Mouse (Mus musculus) forelimb bud, embryonic 11.5 days (tissue): ENCODE results near the gene Zbed3.

Experiments
- DNase-seq: peaks from one replicate; pipeline ENCODE4 v3.0.0-alpha.2; 2012; ENCODE audit warnings: low read depth, low spot score

Zbed3 gene

DNA sequence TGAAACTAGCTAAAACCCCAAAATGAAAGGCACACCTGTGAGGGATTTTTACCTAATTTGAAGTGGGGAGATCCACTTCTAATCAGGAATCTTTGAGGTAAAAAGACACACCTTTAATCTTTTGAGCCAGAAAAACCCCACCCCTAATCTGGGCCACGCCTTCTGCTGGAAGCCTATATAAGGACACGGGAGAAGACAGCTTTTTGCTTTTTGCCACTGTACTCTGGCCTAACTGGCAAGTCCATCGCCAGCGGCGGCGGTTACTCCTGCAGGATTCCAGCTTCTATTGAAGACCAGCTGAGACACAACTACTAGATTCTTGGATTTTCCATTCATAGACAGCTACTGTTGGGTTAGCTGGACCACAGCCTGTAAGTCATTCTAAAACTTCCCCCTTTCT is at the start of gene Zbed3:
TSS of gene Zbed3 (plus strand) at position 213 of the 400 bp plus-strand sequence.
- no peak for DNase-seq

DNA sequence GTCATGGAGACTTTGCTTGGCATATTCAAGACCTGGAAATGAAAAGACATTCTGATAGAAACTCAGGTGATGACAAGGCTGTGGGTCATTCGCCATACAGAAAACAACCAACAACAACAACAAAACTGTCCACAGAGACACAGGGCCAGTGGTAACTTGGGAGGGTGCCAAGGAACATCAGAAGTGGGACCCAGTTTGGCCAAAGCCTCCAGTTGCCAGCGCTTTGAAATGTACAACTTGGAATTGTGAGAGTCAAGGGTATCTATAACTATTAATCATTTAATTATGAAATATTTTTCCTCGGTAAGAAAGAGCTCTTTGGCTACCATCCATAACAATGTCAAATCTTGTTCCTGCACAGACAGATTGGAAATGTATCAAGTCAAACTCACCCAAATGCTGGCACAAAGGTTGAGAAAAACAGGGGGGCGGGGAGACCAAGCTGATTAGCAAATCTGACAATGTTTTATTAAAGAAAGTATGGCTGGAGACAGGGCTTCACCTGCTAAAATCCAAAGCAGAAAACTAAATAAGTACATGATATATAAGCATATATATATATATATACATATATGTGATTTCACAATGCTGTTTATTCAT is 44.9 kb upstream of the Zbed3 start:
- no peak for DNase-seq

DNA sequence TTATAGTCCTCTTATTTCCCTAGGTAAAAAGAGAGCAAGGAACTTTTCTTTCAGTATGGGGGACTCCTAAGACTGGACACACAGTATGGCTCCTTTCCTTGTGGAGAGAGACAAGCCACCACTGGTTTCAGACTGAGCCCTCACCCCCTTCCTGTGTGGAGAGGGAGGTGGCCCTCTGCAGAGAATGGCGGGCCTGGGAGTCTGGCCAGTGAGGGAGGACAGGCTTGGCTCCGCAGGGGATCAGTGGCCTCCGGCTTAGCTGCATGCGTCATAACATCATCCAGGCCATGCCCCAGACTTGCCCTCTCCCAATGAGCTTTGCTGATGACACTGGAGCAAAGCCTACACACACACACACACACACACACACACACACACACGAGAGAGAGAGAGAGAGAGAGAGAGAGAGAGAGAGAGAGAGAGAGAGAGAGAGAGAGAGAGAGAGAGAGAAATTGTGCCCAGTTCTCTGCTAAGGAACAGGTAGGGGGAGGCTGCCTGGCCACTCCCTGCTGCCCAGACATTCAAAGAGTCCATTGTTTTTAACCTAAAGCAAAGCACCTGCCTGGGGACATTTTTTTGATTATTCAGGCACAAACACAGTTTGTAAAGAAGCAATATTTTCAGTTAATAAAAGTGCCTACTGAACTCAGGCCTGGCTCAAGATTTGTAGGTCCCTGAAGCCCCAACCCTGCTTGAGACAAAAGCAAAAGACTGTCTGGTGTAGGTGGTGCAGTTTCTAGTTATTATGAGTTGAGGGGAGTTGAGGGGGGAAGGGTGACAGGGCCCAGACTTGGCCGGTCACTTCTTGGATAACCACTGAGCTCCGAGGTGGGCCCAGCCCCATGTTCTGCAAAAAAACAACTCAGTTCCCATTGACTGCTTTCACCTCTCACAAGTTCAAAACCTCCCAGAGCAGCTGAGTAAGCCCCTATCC is 41.4 kb upstream of the Zbed3 start:
- DNase-seq: peak; percentile 47

- DNase-seq: peak; percentile 75
These were observed 36.4 kb upstream of the Zbed3 start for GRCm38 (mm10) chr13:95286989-95287388.

DNA sequence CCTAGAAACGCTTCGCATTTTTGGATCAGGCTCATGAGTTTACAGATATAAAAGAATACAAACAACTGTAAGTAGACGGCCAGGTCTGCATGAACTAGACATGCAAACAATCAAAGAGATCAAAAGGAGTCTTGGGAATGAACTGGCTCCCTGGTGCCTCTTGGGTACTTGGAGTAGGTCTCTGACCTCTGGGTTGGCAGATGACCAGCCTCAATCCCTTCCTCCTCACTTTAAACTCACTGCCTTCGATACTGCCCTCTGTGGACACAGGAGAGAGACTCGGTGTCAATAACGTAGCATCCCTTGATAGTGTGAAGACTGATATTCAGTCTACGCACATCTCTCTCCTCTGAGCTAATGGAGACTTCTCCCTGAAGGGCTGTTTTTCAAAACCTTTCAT is 35.4 kb upstream of the Zbed3 start:
- DNase-seq: no peak

DNA sequence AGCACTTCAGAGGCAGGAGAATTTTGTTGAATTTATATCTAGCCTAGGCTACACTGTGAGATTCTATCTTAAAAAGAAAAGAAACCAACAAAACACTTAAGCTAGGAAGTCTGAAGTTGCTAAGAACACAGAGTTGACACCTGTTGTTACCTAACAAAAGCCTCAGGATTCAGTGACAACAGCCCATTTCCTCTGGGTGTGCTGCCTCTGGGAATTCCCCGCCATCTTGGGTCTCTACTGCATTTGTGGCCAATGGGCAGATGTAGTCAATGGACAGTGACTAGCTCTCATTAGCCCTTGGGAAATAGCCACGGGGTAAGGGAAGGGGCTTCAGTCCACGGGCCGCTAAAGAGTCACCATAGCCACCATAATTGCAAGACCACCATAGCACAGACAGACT is 31.4 kb upstream of the Zbed3 start:
- no peak for DNase-seq

GRCm38 (mm10) chr13:95299956-95300355 is 23.5 kb upstream of the Zbed3 start:
- DNase-seq: no peak

- DNase-seq: no peak
These were observed 16.8 kb upstream of the Zbed3 start for GRCm38 (mm10) chr13:95306596-95306995.

DNA sequence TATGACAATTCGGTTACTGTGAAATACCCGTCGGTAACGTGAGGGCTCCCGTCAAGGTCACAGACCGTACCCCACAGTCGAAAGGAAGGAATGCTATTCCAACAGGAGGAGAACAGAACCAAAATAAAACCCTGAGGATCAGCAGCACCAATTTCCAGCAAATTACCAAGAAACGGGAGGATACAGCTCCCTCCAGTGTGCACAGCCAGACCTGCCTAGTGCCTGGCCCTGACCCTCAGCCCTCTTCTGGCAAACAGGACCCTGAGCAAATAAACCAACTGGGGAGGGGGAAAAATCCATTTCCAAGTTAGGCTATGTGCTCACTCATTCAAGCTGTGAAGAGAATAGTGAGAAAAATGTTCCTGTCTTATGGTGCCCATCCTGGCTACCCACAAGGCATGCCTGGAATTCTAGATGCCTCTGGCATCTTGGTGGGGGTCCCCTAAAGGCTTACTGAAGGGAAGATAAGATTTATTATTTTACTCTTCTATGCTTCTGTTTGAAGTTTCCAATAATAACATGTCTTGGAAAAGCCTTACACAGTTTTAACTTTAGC is 16.2 kb upstream of the Zbed3 start:
- DNase-seq: no peak

DNA sequence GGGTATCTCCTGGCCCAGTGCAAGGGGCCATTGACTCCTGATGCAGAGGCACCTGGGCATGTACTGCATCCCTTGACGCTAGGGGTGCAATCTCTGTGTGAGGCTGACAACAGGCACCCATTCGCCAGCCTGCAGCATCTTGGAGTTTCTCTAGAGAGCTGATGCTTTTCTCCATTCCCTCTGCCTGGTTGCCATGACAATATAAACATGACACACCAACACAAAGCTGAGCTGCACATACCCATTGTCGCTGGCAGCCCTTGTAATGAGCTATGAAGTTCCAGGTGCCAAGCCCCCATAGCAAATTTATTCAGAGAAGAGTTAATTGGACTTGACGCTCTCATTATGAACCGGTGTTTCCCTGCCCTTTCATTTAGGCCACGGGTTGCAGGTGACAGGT is 11.4 kb upstream of the Zbed3 start:
- no peak for DNase-seq

- DNase-seq: no peak
These were observed 4.3 kb upstream of the Zbed3 start for GRCm38 (mm10) chr13:95319153-95319552.

DNA sequence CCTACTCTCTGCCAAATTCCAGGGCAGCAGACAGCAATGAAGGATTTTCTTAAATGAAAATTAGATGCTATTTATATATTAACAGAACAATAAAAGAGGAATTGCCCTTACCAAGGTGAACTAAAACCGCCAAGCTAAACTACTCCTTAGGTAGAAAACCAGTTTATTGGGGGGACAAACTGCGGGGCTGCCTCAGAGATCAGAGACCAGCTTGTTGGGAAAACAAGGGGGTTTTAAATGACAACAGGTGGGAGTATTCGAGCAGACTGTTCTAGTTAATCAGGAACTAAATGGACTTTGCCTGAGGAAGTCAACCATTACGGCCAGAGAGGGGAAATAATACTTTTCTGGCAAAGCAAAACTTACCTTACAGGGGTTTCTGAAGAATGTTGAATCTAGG is 3.0 kb upstream of the Zbed3 start:
- peak; percentile 28 for DNase-seq

DNA sequence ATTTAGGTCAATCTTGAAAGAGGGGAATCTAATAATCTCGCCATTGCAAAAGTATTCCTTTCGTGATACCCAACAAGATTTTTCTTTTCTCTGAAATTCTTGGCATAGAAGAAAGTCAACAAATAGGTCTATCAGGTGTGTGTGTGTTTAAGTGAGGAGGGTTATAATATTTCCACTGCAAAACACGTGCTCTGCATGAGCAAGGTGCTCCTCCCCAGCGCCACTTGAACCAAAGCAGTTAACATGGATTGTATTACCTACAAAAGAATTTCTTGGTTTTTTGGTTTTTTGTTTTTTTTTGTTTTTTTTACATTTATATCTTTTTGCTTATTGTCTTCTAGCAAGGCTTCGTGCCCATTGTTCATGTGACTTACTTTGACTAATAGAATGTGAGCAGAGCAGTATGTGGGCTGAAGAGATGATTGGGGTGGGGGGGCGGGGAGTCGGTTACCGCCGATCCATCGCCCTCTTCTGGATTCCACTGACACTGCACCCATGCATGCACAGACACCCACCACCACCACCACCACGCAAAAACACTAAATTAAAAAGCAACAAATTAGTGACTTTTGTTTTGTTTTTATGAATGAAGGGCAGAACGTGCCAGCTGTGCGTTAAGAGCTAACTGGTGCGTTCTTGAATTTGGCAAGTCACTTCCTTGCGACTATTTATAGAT is 676 bp downstream of the Zbed3 start:
- peak; percentile 49 for DNase-seq

- no peak for DNase-seq
These were observed 1.2 kb downstream of the Zbed3 start for GRCm38 (mm10) chr13:95324626-95325079.

DNA sequence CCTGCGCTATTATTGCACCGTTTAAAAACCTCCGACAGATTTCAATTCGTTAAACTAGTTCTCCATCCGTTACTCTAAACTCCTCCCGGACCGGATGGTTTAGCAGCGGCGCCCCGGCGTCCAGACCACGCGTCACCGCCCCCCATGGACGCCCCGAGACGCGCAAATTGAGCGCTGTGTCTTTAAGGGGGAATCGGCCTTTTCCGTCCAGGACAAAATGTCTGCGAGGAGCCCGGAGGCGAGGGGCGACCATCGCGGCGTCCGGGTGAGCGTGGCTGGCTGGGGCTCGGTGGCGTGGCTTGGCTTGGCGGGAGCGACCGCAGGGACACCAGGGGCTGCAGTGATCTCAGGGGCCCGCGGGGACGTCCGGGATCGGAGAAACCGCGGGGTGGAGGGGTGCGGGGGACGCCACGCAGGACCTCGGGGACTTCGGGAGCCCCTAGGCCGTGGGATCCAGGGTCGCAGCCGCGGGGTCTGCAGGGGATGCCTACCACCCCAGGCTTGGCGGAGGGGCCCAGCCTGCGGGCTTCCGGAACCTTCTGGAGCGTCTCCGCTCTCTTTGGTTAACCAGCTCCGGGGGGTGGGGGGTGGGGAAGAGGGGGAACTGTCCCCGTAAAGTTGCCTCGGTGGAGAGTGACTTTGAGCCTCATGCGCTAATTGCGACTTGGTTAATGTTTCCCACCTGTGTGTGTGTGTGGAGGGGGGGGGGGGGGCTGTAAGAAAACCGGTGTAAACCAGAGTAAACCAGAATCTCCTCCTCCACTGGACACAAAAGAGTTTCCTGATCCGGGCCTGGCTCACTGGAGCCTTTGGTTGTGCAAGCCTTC is 1.9 kb downstream of the Zbed3 start:
- peak; percentile 86 for DNase-seq

DNA sequence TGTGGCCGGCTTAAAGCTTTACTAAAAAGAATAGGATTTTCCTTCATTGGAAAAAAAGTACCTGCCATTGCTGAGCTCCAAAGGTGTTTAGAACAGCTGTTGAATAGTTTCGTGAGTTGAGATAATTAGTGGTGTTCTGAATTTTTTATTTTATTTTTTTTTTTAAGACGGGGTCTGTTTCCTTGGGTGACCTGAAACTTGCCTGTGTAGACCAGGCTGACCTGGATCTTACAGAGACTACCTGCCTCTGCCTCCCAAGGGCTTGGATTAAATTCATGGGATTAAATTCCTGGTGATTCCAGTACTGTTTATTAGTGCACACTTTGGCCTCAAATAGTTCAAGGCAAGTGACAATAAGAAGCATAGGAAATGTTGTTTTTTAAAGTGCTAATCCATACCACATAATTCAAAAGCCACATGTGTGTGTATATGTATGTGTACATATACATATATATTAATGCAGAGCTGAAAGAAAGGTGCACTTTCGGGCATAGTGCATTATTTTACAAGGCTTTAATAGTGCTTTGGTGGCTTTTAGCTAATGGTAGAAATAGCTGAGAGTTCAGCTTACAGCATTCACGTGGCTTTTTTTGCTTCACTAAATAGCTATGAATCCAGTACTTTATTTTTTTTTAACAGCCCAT is 2.6 kb downstream of the Zbed3 start:
- no peak for DNase-seq

- peak; percentile 69 for DNase-seq
These were observed 3.4 kb downstream of the Zbed3 start for GRCm38 (mm10) chr13:95326611-95327344.

DNA sequence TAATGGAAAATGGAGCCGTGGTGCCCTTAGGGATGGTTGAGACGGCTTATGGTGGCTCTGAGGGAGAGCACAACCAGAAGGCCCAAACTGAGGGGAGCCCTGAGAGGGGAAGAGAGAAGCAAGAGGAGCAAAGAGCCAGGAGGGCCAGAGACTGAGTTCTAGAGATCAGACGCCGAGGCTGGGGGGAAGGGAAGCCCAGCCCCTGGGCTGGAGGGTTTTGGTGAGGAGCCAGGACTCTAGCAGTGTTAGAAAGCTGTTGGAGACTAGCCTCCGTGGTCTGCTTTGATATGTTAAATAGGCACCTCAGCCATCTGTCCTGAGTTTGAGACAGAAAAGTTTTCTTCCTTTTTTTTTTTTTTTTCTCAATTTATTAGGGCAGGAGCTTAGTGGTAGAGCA is 3.9 kb downstream of the Zbed3 start:
- DNase-seq: peak; percentile 16

DNA sequence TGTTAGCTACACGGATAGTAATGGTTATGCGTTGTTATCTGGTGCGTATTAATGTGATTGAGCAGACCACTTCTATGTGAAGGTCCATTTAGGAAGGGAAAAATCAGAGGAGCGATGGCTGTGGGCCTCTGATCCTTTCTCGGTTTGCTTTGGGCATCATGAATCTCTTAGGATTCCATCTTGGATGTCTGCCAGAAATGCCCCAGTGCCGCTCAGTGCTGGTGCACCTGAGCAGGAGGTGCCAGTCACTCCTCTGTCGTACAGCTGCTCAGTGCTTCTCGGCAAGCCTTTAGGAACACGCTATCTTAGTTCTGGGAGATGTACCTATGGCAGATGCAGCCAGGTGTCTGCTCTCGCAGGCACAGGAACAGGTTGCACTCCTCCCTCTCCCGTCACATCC is 5.4 kb downstream of the Zbed3 start:
- DNase-seq: no peak

- DNase-seq: no peak
These were observed 7.1 kb downstream of the Zbed3 start for GRCm38 (mm10) chr13:95330507-95330906.
